In genomic region chr1:21486266-21486665, GRCm38 (mm10) we compare ENCODE assay signal across 14 mouse cellular contexts.
"Had no signal": no experiment of that assay in that cellular context is flagged by ENCODE, and none has a peak within 500 bp of the region (broad histone marks: within the 10 kb centered on the region; RNA-seq: fewer than 3 reads in every experiment).

No protein-coding gene starts in this region.

- H3K4me3 ChIP-seq: limb, embryonic 12.5 days; midbrain, embryonic 10.5 days; myocyte; neural tube, embryonic 15.5 days had no signal

- H3K4me2 ChIP-seq: limb, embryonic 12.5 days; neural tube, embryonic 15.5 days had no signal

- DNase-seq: kidney, adult 9 months; lung, adult 18-20 months; lung, postnatal 36 days; midbrain, embryonic 14.5 days; right cerebral cortex, adult 18-20 months; right cerebral cortex, postnatal 25 days; thymus, adult 18-20 months; thymus, postnatal 14 days had no signal

- H3K27ac ChIP-seq: limb, embryonic 12.5 days; liver, embryonic 14.5 days; midbrain, embryonic 10.5 days; neural tube, embryonic 15.5 days had no signal

- ATAC-seq: intestine, postnatal 0 days had no signal

- H3K27me3 ChIP-seq: limb, embryonic 12.5 days; neural tube, embryonic 15.5 days had no signal

- H3K36me3 ChIP-seq: limb, embryonic 12.5 days; midbrain, embryonic 10.5 days; neural tube, embryonic 15.5 days had no signal

- H3K4me1 ChIP-seq: limb, embryonic 12.5 days; midbrain, embryonic 10.5 days; neural tube, embryonic 15.5 days had no signal

- H3K9ac ChIP-seq: limb, embryonic 12.5 days; liver, embryonic 14.5 days; neural tube, embryonic 15.5 days had no signal

- H3K9me3 ChIP-seq: limb, embryonic 12.5 days; midbrain, embryonic 10.5 days; neural tube, embryonic 15.5 days had no signal
